Mouse (Mus musculus): ENCODE results near the gene Gm20696. TPM values are rescaled to one million over a fixed set of nuclear protein-coding genes. Genes with fewer than 3 reads are reported as not detected.

Gene Gm20696
- polyA plus RNA-seq, 1 experiment from 2014 or later = 1.4 TPM

DNA sequence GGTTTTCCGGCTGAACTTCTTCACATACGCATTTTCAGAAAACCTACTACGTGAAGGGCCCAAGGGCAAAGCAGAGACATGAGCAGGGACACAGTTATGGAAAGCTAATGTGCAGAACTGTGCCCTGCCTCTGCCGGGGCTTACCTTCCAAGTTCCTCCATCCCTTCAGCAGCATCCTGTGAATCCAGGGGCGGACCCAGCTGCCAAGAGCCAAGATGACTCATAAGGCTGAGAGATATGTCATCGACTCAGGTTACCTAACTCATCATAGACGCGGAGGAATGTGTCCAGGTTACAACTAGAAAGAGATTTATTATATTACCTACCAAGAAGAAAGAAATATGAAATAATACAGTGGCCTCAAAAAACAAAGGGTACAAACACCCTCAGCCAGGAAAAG is 200.2 kb downstream of the Gm20696 start:
- ATAC-seq (ENCODE audit: low FRiP score, low TSS enrichment) (0 out of 2 replicates have a peak, but pooled peaks have one; percentile 38), DNase-seq (ENCODE audit: low spot score) (no peak)
- no peaks in the 10 kb centered on the region for H3K9me3 ChIP-seq (ENCODE audit: control insufficient read depth, low read length)
- no peak overlapping the region for H3K4me3 ChIP-seq (ENCODE audit: low read depth, low read length)
- no peak overlapping the region for H3K27ac ChIP-seq (replicated peaks)
- H3K4me2 ChIP-seq (replicated peaks; ENCODE audit: low read depth) = no peak overlapping the region
- no peaks in the 10 kb centered on the region for H3K36me3 ChIP-seq (ENCODE audit: control insufficient read depth, insufficient read depth, low read length)
- WGBS = 52% methylated on average over 8 of the region's 8 CpGs
- no peak for TF ChIP-seq EP300 (optimal IDR thresholded peaks at IDR 0.05)
- no peak for TF ChIP-seq CTCF (IDR thresholded peaks at IDR 0.05; ENCODE audit: low read depth)
- H3K4me1 ChIP-seq (replicated peaks; ENCODE audit: control insufficient read depth, insufficient read depth) = no peaks in the 10 kb centered on the region
- H3K27me3 ChIP-seq (ENCODE audit: control insufficient read depth, insufficient read depth, low read length) = no peaks in the 10 kb centered on the region
- H3K9ac ChIP-seq (ENCODE audit: low read length) = no peak overlapping the region

DNA sequence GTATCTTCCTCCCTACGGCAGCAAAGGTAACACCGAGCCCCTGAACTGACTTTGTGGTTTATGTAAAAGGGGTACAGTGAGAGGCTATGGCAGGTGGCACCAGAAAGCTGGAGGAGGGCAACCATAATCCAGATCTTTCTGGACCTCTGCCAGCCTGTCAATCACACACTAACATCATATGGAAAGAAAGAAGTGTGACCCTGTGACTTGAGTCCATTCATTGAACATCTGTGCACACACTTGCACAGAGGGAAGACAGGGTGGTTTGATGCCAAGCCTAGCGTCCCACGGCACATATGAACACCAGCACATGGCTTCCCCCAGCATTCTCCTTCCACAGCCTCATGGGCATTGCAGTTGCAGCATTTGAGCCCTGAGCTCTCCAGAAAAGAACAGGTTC is 202.1 kb downstream of the Gm20696 start:
- H3K4me2 ChIP-seq (replicated peaks; ENCODE audit: low read depth) = no peak overlapping the region

DNA sequence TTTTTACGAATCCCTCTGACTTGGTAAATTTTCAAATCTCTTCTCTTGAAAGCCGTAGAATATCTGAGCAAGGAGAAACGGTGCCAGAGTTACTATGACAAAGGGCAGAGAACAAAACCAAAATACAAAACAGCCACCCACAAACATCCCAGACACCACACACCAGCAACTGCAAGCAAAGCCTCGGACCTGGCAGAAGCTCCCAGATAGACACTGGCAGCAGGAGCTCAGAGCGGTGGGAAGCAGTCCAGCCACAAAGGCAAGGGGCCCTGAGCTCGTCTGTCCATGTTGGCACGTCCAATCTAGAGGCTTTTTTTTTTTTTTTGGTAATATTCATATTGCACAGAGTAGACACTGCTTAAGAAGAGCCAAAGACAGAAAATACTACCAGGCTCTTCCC is 202.7 kb downstream of the Gm20696 start:
- Histone ChIP-seq H3K9ac (ENCODE audit: low read length) (no peak overlapping the region), H3K4me1 (replicated peaks; ENCODE audit: control insufficient read depth, insufficient read depth) (no peaks in the 10 kb centered on the region), H3K4me2 (replicated peaks; ENCODE audit: low read depth) (no peak overlapping the region), H3K4me3 (ENCODE audit: low read depth, low read length) (no peak overlapping the region), H3K27ac (replicated peaks) (no peak overlapping the region), H3K36me3 (ENCODE audit: control insufficient read depth, insufficient read depth, low read length) (no peaks in the 10 kb centered on the region), H3K9me3 (ENCODE audit: control insufficient read depth, low read length) (no peaks in the 10 kb centered on the region), H3K27me3 (ENCODE audit: control insufficient read depth, insufficient read depth, low read length) (no peaks in the 10 kb centered on the region)
- 86% methylated on average over 7 of the region's 7 CpGs for WGBS
- no peak for ATAC-seq (ENCODE audit: low FRiP score, low TSS enrichment)
- no peak for DNase-seq (ENCODE audit: low spot score)
- no peak for TF ChIP-seq CTCF (IDR thresholded peaks at IDR 0.05; ENCODE audit: low read depth)
- TF ChIP-seq EP300 (optimal IDR thresholded peaks at IDR 0.05) = no peak

More for the DNA sequence above, 202.1 kb downstream of the Gm20696 start:
- WGBS = 84% methylated on average over 4 of the region's 4 CpGs
- ATAC-seq (ENCODE audit: low FRiP score, low TSS enrichment) = no peak
- H3K27ac ChIP-seq (replicated peaks) = no peak overlapping the region
- no peaks in the 10 kb centered on the region for H3K27me3 ChIP-seq (ENCODE audit: control insufficient read depth, insufficient read depth, low read length)
- TF ChIP-seq EP300 (optimal IDR thresholded peaks at IDR 0.05) (no peak), CTCF (IDR thresholded peaks at IDR 0.05; ENCODE audit: low read depth) (no peak)
- no peak overlapping the region for H3K9ac ChIP-seq (ENCODE audit: low read length)
- H3K4me3 ChIP-seq (ENCODE audit: low read depth, low read length) = no peak overlapping the region
- DNase-seq (ENCODE audit: low spot score) = no peak
- no peaks in the 10 kb centered on the region for H3K4me1 ChIP-seq (replicated peaks; ENCODE audit: control insufficient read depth, insufficient read depth)
- H3K36me3 ChIP-seq (ENCODE audit: control insufficient read depth, insufficient read depth, low read length) = no peaks in the 10 kb centered on the region
- H3K9me3 ChIP-seq (ENCODE audit: control insufficient read depth, low read length) = no peaks in the 10 kb centered on the region

DNA sequence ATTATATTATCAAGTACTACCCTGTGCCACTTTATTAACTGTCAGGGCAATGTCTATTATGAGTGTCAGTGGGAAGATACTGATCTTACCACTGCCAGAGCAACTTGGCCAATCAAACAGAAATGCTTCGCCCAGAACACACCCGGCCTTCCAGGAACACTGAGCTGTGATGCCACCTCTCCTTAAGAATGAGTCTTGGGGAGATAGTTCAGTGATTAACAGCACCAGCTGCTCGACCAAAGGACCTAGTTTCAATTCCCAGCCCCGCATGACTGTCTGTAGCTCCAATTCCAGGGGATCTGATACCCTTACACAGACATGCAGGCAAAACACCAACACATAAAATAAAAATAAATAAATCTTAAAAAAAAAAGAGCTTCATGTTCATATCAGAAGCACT is 207.8 kb downstream of the Gm20696 start:
- ATAC-seq (ENCODE audit: low FRiP score, low TSS enrichment) = no peak
- no peak overlapping the region for H3K9ac ChIP-seq (ENCODE audit: low read length)
- 79% methylated on average over 4 of the region's 4 CpGs for WGBS
- H3K4me2 ChIP-seq (replicated peaks; ENCODE audit: low read depth) = no peak overlapping the region
- no peak for TF ChIP-seq EP300 (optimal IDR thresholded peaks at IDR 0.05)
- no peak for TF ChIP-seq CTCF (IDR thresholded peaks at IDR 0.05; ENCODE audit: low read depth)
- H3K4me1 ChIP-seq (replicated peaks; ENCODE audit: control insufficient read depth, insufficient read depth) = no peaks in the 10 kb centered on the region
- H3K9me3 ChIP-seq (ENCODE audit: control insufficient read depth, low read length) = no peaks in the 10 kb centered on the region
- H3K27ac ChIP-seq (replicated peaks) = no peak overlapping the region
- no peak overlapping the region for H3K4me3 ChIP-seq (ENCODE audit: low read depth, low read length)
- no peaks in the 10 kb centered on the region for H3K36me3 ChIP-seq (ENCODE audit: control insufficient read depth, insufficient read depth, low read length)
- DNase-seq (ENCODE audit: low spot score) = no peak
- H3K27me3 ChIP-seq (ENCODE audit: control insufficient read depth, insufficient read depth, low read length) = no peaks in the 10 kb centered on the region

DNA sequence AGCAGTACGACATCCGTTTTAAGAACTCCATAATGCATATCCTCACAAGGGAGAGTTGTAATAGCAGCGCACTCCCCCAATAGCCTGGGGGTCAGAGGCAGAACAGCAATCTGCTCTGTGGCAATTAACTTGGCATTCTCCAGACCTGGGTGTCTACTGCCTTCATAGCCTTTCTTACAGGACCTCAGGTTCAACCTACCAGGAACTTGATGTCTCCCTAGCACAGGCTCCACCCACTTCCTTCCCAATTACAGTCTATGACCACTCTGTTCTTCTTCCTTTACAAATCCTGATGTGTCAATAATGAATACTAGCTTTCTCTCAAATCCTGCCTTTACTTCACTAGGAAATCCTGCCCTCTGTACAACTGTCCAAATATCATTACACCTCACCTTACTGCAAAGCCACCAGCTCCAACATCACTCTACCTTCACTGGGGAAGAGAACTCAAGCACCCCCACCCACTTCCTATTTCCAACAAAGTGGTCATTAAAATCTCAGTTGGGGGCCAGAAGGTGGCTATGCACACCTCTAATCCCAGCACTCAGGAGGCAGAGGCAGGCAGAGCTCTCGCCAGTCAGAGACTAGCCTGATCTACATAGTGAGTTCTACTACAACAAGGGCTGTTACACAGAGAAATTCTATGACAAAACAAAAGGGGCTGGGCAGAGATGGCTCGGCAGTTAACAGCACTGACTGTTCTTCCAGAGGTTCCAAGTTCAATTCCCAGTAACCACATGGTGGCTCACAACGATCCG is 212.7 kb downstream of the Gm20696 start:
- Histone ChIP-seq H3K9me3 (ENCODE audit: control insufficient read depth, low read length) (no peaks in the 10 kb centered on the region), H3K27ac (replicated peaks) (no peak overlapping the region), H3K27me3 (ENCODE audit: control insufficient read depth, insufficient read depth, low read length) (no peaks in the 10 kb centered on the region), H3K9ac (ENCODE audit: low read length) (no peak overlapping the region), H3K4me2 (replicated peaks; ENCODE audit: low read depth) (no peak overlapping the region), H3K36me3 (ENCODE audit: control insufficient read depth, insufficient read depth, low read length) (no peaks in the 10 kb centered on the region), H3K4me1 (replicated peaks; ENCODE audit: control insufficient read depth, insufficient read depth) (peaks cover 6% of the 10 kb centered on the region; the same call in 1 of the 2 replicates), H3K4me3 (ENCODE audit: low read depth, low read length) (no peak overlapping the region)
- ATAC-seq (ENCODE audit: low FRiP score, low TSS enrichment) (no peak), DNase-seq (ENCODE audit: low spot score) (no peak)
- TF ChIP-seq CTCF (IDR thresholded peaks at IDR 0.05; ENCODE audit: low read depth) (no peak), EP300 (optimal IDR thresholded peaks at IDR 0.05) (no peak)
- WGBS = 91% methylated on average over 7 of the region's 7 CpGs

DNA sequence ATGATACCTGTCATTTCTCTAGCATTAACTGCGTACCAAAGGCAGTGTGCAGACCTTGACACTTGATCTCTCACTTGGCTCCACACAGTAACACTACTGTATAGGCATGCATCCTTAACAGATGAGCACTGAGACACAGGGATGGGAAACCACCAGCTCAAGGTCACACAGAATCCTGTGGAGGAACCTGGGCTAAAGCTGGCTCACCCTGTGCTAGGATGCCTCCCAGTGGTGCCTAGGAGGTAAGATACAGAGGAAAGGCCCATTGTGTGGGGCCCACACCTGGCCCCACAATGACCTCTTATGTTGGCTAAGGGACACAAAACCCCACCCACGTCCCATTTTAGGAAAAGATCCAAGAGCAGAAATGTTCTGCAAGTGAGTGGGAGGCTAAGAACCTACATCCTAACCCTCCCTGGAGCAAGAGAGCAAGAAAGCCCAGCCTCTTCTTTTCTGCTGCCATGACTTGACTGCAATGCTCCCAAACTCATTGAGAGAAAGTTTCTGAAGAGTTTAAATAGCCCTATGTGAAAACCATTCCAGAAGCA is 213.9 kb downstream of the Gm20696 start:
- Histone ChIP-seq H3K27ac (replicated peaks) (0 out of 2 replicates have a peak overlapping the region, but pooled peaks have one; percentile 2), H3K9me3 (ENCODE audit: control insufficient read depth, low read length) (no peaks in the 10 kb centered on the region), H3K4me3 (ENCODE audit: low read depth, low read length) (no peak overlapping the region), H3K4me1 (replicated peaks; ENCODE audit: control insufficient read depth, insufficient read depth) (peaks cover 6% of the 10 kb centered on the region; the same call in 1 of the 2 replicates), H3K4me2 (replicated peaks; ENCODE audit: low read depth) (no peak overlapping the region), H3K36me3 (ENCODE audit: control insufficient read depth, insufficient read depth, low read length) (0 out of 2 replicates have a peak, but pooled peaks cover 2% of the 10 kb centered on the region), H3K27me3 (ENCODE audit: control insufficient read depth, insufficient read depth, low read length) (no peaks in the 10 kb centered on the region), H3K9ac (ENCODE audit: low read length) (no peak overlapping the region)
- TF ChIP-seq EP300 (optimal IDR thresholded peaks at IDR 0.05) (no peak), CTCF (IDR thresholded peaks at IDR 0.05; ENCODE audit: low read depth) (peak; percentile 65)
- DNase-seq (ENCODE audit: low spot score) = peak; percentile 28
- 54% methylated on average over 2 of the region's 2 CpGs for WGBS
- peak; percentile 67; the same call in 1 of the 2 replicates for ATAC-seq (ENCODE audit: low FRiP score, low TSS enrichment)
